ENCODE assay signal across 27 mouse cellular contexts in genomic region chr12:5633971-5634370, GRCm38 (mm10).
A peak's percentile ranks its signal among the peaks of the same experiment; 100 is the strongest.
DNase-seq lines count a peak whose midpoint lies in the region; ATAC-seq and TF ChIP-seq lines count a peak whose summit lies in the region.
"Had no signal": no experiment of that assay in that cellular context is flagged by ENCODE, and none has a peak within 500 bp of the region (broad histone marks: within the 10 kb centered on the region; RNA-seq: fewer than 3 reads in every experiment).

No protein-coding gene starts in this region.

- H3K9ac ChIP-seq in forebrain, embryonic 13.5 days: no peak overlapping the region
- H3K9ac ChIP-seq in forebrain, embryonic 16.5 days (replicated peaks; ENCODE audit: low read depth, low read length): no peak overlapping the region
- no peak overlapping the region for H3K9ac ChIP-seq in kidney, embryonic 14.5 days (ENCODE audit: low read depth, low read length)
- H3K9ac ChIP-seq: forebrain, postnatal 0 days; heart, embryonic 12.5 days; heart, embryonic 15.5 days; hindbrain, embryonic 13.5 days; intestine, embryonic 15.5 days had no signal

- H3K4me3 ChIP-seq in forebrain, embryonic 13.5 days: no peak overlapping the region
- no peak overlapping the region for H3K4me3 ChIP-seq in forebrain, embryonic 16.5 days (replicated peaks; ENCODE audit: low read length)
- H3K4me3 ChIP-seq in kidney, embryonic 14.5 days (ENCODE audit: low read length): no peak overlapping the region
- H3K4me3 ChIP-seq: forebrain, embryonic 10.5 days; gastrocnemius, adult 2 months; heart, embryonic 12.5 days; heart, embryonic 15.5 days; hindbrain, embryonic 10.5 days; hindbrain, embryonic 13.5 days; intestine, embryonic 15.5 days had no signal

- intact Hi-C loops in left cerebral cortex, postnatal 4 days (cut with DNase I): no loop called here

- no peak overlapping the region for H3K27ac ChIP-seq in forebrain, embryonic 13.5 days
- H3K27ac ChIP-seq in forebrain, embryonic 16.5 days (ENCODE audit: low read length): no peak overlapping the region
- H3K27ac ChIP-seq in kidney, embryonic 14.5 days (ENCODE audit: low read depth, low read length): no peak overlapping the region
- H3K27ac ChIP-seq: forebrain, embryonic 10.5 days; gastrocnemius, adult 2 months; heart, embryonic 15.5 days; hindbrain, embryonic 10.5 days; hindbrain, embryonic 13.5 days; intestine, embryonic 15.5 days had no signal

- POLR2A ChIA-PET in Patski (lab: Charles Lee): no interaction called here

- TF ChIP-seq POLR2A in brain, embryonic 14.5 days (IDR thresholded peaks at IDR 0.05; ENCODE audit: borderline replicate concordance, extremely low read depth, insufficient read depth, insufficient read length, poor library complexity, severe bottlenecking): no peak

- in situ Hi-C loops in Patski (cut with MboI; ENCODE audit: low pct_unique_long_range_greater_than_20kb): no loop called here

- TF ChIP-seq CTCF in Patski (IDR thresholded peaks at IDR 0.05): no peak
- TF ChIP-seq CTCF in brain, embryonic 14.5 days (IDR thresholded peaks at IDR 0.05; ENCODE audit: borderline replicate concordance, extremely low read depth, insufficient read depth, insufficient read length): no peak

- no peaks in the 10 kb centered on the region for H3K36me3 ChIP-seq in forebrain, embryonic 13.5 days (ENCODE audit: poor library complexity, severe bottlenecking)
- no peaks in the 10 kb centered on the region for H3K36me3 ChIP-seq in forebrain, embryonic 16.5 days (ENCODE audit: control insufficient read depth, insufficient read depth)
- no peaks in the 10 kb centered on the region for H3K36me3 ChIP-seq in kidney, embryonic 14.5 days (ENCODE audit: control insufficient read depth, insufficient read depth, low read length)
- H3K36me3 ChIP-seq: forebrain, embryonic 10.5 days; heart, embryonic 12.5 days; heart, embryonic 15.5 days; hindbrain, embryonic 10.5 days; hindbrain, embryonic 13.5 days; intestine, embryonic 15.5 days had no signal

- no peak overlapping the region for H3K4me2 ChIP-seq in forebrain, embryonic 13.5 days
- no peak overlapping the region for H3K4me2 ChIP-seq in forebrain, embryonic 16.5 days (ENCODE audit: low read length)
- H3K4me2 ChIP-seq in kidney, embryonic 14.5 days (replicated peaks; ENCODE audit: low read depth, low read length): no peak overlapping the region
- H3K4me2 ChIP-seq: heart, embryonic 12.5 days; heart, embryonic 15.5 days; hindbrain, embryonic 13.5 days; intestine, embryonic 15.5 days had no signal

- ATAC-seq in forebrain, embryonic 13.5 days: 0 out of 2 replicates have a peak, but pooled peaks have one; percentile 30
- no peak for ATAC-seq in forebrain, embryonic 16.5 days
- ATAC-seq in Patski: peak; percentile 39
- ATAC-seq in kidney, embryonic 14.5 days (ENCODE audit: low FRiP score, low TSS enrichment): no peak
- ATAC-seq: CD4-positive, CD25-positive, alpha-beta regulatory T cell, adult 4 months; forebrain, postnatal 0 days; hindbrain, embryonic 16.5 days; intestine, embryonic 15.5 days had no signal

- peaks cover 10% of the 10 kb centered on the region for H3K4me1 ChIP-seq in forebrain, embryonic 13.5 days
- H3K4me1 ChIP-seq in forebrain, embryonic 16.5 days (replicated peaks; ENCODE audit: control insufficient read depth, insufficient read depth, low read length): peaks cover 7% of the 10 kb centered on the region
- H3K4me1 ChIP-seq in kidney, embryonic 14.5 days (ENCODE audit: control insufficient read depth, insufficient read depth, low read length): no peaks in the 10 kb centered on the region
- H3K4me1 ChIP-seq: forebrain, embryonic 10.5 days; heart, embryonic 12.5 days; heart, embryonic 15.5 days; hindbrain, embryonic 10.5 days; hindbrain, embryonic 13.5 days; intestine, embryonic 15.5 days had no signal

- 57% methylated on average over 3 of the region's 3 CpGs for WGBS in forebrain, embryonic 13.5 days
- WGBS in forebrain, embryonic 16.5 days: 47% methylated on average over 3 of the region's 3 CpGs
- 83% methylated on average over 3 of the region's 3 CpGs for WGBS in kidney, embryonic 14.5 days

- CTCF ChIA-PET in Patski (lab: Charles Lee): no interaction called here

- no peaks in the 10 kb centered on the region for H3K27me3 ChIP-seq in forebrain, embryonic 13.5 days
- H3K27me3 ChIP-seq in forebrain, embryonic 16.5 days (replicated peaks; ENCODE audit: control insufficient read depth, insufficient read depth, low read length): no peaks in the 10 kb centered on the region
- no peaks in the 10 kb centered on the region for H3K27me3 ChIP-seq in Patski
- no peaks in the 10 kb centered on the region for H3K27me3 ChIP-seq in kidney, embryonic 14.5 days (ENCODE audit: control insufficient read depth, insufficient read depth, low read length)
- H3K27me3 ChIP-seq: heart, embryonic 12.5 days; heart, embryonic 15.5 days; hindbrain, embryonic 13.5 days; intestine, embryonic 15.5 days had no signal

- H3K9me3 ChIP-seq in forebrain, embryonic 13.5 days (replicated peaks): no peaks in the 10 kb centered on the region
- H3K9me3 ChIP-seq in forebrain, embryonic 16.5 days (ENCODE audit: control insufficient read depth, low read length): no peaks in the 10 kb centered on the region
- no peaks in the 10 kb centered on the region for H3K9me3 ChIP-seq in kidney, embryonic 14.5 days (ENCODE audit: control insufficient read depth, low read length)
- H3K9me3 ChIP-seq: forebrain, embryonic 10.5 days; heart, embryonic 15.5 days; hindbrain, embryonic 10.5 days; hindbrain, embryonic 13.5 days; intestine, embryonic 15.5 days had no signal

- DNase-seq in left cerebral cortex, postnatal 4 days: peak; percentile 8
- DNase-seq in left cerebral cortex, adult 9 months (ENCODE audit: low spot score in 2 of 2): no peak
- DNase-seq in Patski (ENCODE audit: low read depth, low spot score): no peak
- DNase-seq in brain, embryonic 14.5 days (ENCODE audit: low read depth): peak; percentile 14
- DNase-seq: adrenal gland, postnatal 10 days; adrenal gland, postnatal 36 days; cerebellum, adult 11-12 months; cerebellum, adult 8-10 months; cerebellum, postnatal 25 days; forebrain, postnatal 0 days; gastrocnemius, adult 2 months; gastrocnemius, postnatal 14 days; heart, adult 11 months; heart, postnatal 10 days; heart, postnatal 36 days; kidney, adult 11 months had no signal

Comparison
In these comparisons a context has a peak if more than half of its experiments do, and no peak if none do; other contexts are left out.
1. ATAC-seq: peak in forebrain, embryonic 13.5 days (single experiment) and Patski (single experiment); none in forebrain, embryonic 16.5 days (single experiment) and kidney, embryonic 14.5 days (single experiment).
2. DNase-seq: peak in left cerebral cortex, postnatal 4 days (single experiment) and brain, embryonic 14.5 days (single experiment); none in left cerebral cortex, adult 9 months (0 of 2) and Patski (single experiment).